Mouse (Mus musculus): ENCODE data around the gene Sbpl.

The Sbpl gene

DNA sequence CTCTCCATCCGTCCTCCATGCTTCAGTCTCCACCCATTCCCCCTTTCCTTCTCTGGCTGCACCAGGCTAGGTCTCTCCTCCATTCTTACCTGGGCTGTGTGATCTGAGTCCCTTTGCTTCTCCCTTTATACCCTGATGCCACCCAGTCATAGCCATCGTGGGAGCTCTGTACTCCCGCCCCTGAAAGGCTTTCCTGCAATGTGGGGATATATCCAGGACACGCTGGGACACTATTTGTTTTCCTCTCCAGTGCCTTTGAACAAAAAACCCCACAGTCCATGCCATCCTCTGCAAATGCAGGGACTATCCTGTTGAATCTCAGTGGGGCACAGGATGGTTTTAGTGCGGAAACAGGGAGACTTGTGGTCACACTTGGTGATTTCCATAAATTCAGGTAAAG is at the start of gene Sbpl:
TSS of gene Sbpl (minus strand) at position 101 of the 400 bp plus-strand sequence.
- DNase-seq = no peak

DNA sequence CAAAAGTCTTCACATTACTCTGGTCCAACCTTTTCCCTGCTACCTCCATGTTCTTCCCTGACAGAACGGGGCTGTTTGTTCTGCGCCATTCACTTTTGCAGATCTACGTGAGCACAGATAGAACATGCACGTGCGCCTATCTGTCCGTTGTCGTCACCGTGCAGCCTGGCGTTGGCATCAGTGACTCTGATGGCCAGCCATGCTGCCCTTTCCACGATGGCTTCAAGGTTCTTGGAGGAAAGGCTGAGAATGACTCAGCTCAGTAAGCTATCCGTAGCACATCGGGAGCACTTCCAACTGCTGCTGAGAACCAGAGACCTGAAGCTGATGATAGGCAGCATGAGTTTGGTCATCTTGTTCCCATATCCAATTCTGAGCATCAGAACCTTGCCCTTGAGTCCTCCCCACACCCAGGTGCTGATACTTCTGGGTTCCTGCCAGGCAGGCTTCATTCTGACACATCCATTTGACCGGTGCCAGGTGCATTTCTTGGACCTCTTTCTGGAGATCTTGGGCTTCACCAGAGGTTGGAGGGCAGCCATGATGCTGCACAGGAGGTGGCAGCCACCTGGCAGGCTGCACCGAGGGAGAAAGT is 49.1 kb upstream of the Sbpl start:
- DNase-seq = no peak

GRCm38 (mm10) chr17:24000404-24000803 is 45.3 kb upstream of the Sbpl start:
- no peak for DNase-seq

DNA sequence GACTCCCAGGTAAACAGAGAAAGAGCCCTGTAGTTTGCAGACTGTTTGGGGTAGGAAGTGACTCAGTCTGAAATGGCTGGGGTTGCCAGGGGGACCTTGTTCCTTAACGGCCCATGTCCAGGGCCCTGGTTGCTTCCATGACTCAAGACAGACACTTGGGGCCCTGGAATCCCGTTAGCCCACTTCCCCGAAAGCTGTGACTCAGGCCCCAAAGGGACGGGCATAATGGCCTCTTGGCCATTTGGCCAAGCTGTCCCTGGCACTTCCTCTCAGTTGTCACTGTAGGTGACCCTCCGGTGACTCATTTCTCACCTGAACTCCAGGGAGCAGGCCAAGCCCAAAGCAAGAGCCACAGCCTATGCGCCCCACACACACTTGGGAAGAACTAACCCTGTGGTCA is 43.3 kb upstream of the Sbpl start:
- no peak for DNase-seq

- DNase-seq = no peak
Observed at GRCm38 (mm10) chr17:23997901-23998300, 42.8 kb upstream of the Sbpl start, which contains the start of gene Prss22. TSS of gene Prss22 (minus strand) at chr17:23998100.

GRCm38 (mm10) chr17:23995421-23995820 is 40.3 kb upstream of the Sbpl start:
- no peak for DNase-seq

GRCm38 (mm10) chr17:23994667-23995066 is 39.6 kb upstream of the Sbpl start:
- no peak for DNase-seq

DNA sequence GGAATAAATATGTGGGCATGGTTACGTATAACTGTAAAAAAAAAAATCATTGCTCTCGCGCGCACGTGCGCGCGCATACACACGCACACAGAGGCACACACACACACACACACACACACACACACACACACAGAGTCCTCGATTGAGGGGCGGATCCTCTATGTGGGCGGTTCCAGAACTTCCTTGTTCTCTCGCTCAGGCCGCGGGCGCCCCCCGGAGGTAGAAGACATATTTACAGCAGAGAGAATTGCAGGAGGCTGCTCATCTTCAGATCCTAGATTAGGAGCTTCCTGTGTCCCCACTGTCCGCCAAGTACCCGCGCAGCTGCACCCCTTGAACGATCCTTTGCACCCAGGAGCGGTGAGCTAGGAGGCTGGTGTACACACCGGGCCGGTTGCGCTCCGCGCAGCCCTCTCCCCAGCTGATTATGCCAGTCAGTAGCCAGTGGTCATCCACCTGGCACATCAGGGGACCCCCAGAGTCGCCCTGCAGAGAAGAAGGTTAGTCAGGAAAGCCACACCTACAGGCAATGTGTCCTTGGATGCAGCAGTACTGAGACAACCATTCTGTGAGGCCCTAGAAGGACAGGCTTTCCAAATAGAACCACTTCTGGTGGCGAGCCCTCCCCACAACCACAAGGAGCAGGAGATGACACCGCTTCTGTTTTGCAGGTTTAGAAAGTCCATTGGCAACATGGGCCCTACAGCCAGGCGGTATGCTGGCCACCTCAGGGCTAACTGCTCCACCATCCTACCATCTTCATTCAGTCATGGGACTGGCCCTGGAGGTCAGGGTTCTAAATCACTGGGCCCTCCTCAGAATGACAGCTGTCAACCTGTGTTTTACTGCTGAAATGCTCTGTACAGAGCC is 38.7 kb upstream of the Sbpl start:
- DNase-seq = peak; percentile 87 to 89

DNA sequence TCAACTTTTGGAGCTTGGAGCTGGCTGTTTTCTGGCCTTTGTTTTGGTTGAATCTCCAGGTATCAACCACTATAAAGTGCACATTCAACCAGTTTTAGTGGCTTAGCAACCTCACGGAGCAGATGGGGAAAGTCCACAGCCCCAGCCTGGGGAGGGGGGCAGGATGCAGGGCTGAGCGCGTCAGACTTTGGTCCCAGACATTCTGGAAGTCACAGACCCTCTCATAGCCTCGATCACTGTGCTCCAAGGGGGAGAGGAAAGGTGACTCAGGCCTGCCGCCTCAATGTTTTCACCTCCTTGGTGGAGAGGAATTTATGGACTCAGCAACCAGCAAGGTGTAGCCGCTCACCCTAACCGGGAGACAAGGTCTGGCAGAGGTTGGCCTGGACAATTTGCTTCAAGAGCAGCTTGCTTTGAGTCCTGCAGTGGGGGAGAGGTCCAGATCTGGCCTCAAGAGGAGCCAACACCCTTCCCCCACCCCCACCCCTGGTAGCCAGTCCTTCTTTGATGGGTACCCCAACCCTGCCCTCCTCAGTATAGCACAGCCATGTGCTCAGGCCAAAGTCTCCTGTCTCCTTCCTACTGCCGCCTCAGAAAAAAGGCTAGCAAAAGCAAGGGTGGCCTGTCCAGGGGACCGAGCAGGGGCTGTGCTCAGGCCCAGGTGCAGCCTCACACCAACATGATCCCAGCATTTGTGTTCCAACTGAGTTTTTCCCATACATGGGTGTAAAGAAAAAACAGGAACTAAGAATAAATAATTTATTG is 37.9 kb upstream of the Sbpl start:
- DNase-seq = no peak

DNA sequence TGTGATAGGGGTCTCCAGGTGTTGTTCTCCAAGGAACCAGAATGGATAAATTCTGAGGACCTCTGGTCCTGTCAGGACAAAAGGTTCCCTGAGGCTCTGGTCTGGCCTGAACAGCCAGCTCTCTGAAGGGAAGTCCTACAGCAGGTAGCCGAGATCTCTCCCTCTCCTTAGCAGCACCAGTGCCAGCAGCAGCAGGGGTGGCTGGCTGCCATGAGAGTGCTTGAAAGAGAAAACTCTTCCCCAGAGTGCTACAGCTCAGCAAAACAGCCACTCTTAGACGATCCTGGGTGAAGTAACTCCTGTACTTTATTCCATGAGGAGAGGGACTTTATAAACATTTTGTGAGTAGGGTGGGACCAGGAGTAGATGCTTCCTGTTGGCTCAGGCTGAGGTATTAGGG is 34.7 kb upstream of the Sbpl start:
- no peak for DNase-seq

DNA sequence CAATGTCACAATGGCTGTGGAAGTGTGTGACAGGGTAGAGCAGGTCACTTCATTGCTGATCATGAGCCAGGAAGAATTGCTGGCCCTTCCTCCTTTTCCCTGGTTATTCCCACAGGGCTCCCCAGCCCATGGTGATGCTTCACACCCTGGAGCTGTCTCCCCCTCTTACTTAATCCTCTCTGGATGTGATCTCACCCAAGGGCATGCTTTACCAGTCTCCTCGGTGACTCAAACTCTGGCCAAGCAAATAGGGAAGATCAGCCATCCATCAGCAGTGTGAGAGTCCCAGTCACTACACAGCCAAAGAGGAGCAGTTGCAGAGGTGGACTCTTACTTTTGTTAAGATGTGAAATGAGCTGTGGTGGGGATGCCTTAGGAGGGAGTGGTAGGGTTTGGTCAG is 29.9 kb upstream of the Sbpl start:
- no peak for DNase-seq

GRCm38 (mm10) chr17:23982912-23983311 is 27.8 kb upstream of the Sbpl start:
- no peak for DNase-seq

- DNase-seq = no peak
Observed at GRCm38 (mm10) chr17:23980297-23980909, 25.3 kb upstream of the Sbpl start, which contains the start of gene Prss30. TSS of gene Prss30 (minus strand) at chr17:23980566.

GRCm38 (mm10) chr17:23979471-23979870 is 24.4 kb upstream of the Sbpl start:
- DNase-seq = no peak

GRCm38 (mm10) chr17:23976665-23977064 is 21.6 kb upstream of the Sbpl start:
- no peak for DNase-seq

GRCm38 (mm10) chr17:23971315-23971714 is 16.2 kb upstream of the Sbpl start:
- no peak for DNase-seq

DNA sequence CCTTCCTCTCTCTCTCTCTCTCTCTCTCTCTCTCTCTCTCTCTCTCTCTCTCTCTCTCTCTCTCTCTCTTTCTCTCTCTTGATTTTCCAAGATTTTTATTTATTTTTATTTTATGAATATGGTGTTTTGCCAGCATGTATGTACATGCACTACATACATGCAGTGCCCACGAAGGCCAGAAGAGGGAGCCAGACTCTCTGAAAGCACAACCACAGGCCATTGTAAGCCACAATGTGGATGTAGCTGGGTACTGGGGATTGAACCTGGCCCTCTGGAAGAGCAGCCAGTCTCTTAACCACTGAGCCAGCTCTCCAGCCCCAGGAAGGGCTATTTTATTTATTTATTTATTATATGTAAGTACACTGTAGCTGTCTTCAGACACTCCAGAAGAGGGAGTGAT is 14.2 kb upstream of the Sbpl start:
- peak; percentile 71 to 76 for DNase-seq

DNA sequence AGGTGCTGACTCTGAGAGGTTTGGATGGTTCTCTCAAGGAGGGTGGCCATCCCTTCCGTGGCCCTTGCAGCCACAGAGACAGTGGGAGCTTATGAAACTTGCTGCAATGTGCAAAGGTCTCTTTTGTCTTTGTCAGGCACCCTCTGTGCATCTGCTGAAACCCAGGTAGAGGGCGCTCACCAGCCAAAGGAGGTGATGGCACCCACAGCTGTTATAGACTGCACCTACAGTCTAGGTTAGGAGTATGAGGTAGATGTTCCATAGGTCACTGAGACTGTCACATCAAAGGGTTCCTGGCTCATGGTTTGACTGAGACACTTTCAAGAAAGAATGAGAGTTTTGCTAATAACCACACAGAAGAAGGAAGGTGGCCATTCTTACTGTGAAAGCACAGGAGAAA is 13.7 kb upstream of the Sbpl start:
- DNase-seq = no peak

DNA sequence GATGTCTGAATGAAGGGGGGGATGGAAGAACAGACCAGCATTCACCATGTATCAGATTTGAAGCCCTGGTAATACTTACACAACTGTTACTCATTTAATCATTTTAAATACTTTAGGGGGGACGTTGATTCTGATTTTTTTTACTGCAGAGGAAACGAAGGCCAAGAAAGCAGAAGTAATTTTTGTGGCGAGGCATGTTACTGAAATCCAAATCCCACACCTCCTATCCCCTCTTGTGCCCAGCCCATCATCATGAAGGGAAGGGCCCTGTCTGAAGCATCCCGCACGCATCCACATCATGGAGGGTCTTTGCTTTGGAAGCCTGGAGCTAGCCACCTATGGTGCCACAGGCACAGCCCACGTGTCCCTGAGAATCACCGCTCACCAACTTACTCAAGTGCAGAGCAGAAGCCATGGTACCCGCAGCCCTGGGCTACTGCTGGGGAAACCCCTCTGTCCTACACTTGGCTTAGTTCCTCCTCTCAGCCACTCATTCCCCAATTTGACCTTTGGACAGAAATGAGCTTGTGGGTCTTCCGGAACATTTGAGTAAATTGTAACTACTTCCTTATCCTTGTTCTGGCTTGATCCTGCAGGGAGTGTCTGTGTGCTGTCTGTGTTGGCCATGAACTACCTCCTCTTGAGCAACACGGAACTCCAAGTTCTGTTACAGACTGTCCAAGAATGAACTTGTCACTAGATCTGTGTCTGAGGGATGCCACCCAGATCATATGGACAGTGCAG is 11.8 kb upstream of the Sbpl start:
- DNase-seq = peak; percentile 19 to 21

GRCm38 (mm10) chr17:23965805-23966425 is 10.8 kb upstream of the Sbpl start:
- no peak for DNase-seq

DNA sequence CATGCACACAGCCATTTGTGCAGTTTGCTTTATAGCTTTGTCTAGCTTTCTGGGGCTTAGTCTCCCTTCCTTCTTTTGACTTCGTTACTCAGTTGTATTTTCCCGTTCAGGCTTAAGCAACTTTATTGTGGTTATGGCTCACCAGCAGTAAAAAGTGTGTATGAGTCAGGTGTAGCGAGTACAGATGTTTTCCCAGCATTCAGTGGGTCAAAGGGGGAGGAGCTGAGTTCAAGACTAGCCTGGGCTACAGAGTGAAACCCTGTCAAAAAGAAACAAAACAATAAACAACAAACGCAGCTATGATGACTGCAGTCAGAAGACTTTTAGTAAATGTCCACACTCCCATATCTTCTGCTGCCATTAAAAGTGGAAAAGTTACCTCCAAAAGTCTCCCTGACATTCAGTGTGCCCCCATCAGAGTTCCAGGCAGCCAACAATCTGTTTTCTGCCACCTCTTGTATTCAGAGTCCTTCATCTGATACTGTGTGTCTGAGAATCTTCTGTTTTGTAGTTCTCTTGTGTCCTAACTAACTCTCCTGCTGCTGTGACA is 6.6 kb upstream of the Sbpl start:
- DNase-seq = no peak

Data from B cell, adult 2 months (primary cell).